ENCODE assay signal across 9 mouse cellular contexts in the genomic region with DNA sequence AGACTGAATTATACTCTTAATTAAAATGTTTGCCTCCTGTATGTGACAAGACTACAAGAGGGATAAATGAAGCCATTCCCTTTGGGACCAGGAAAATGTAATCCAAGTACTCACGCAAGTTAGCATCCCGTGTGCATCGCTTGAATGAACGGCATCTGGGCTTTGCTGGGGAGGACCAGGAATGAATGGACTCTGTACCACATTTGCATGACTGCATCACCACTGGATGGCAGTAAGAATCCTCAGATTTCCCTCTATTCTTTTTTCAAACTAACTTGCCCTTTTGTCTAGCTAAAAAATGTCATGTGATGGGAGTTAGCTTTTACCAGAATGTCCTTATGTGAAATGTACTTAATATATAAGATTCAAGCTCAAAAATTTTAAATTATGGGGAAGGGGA. TPM values are rescaled to one million over a fixed set of nuclear protein-coding genes. Genes with fewer than 3 reads are reported as not detected.
DNase-seq lines count a peak whose midpoint lies in the region; ATAC-seq and TF ChIP-seq lines count a peak whose summit lies in the region.
"Had no signal": no experiment of that assay in that cellular context is flagged by ENCODE, and none has a peak within 500 bp of the region (broad histone marks: within the 10 kb centered on the region; RNA-seq: fewer than 3 reads in every experiment).

No protein-coding gene starts in this region.

- H3K4me1 ChIP-seq in embryonic facial prominence, embryonic 14.5 days (ENCODE audit: control insufficient read depth, insufficient read depth, low read length) = no peaks in the 10 kb centered on the region
- H3K4me1 ChIP-seq in embryonic facial prominence, embryonic 10.5 days = no peaks in the 10 kb centered on the region
- H3K4me1 ChIP-seq in kidney, postnatal 0 days (replicated peaks; ENCODE audit: insufficient read depth, low read length) = no peaks in the 10 kb centered on the region
- H3K4me1 ChIP-seq in kidney, embryonic 14.5 days (ENCODE audit: control insufficient read depth, insufficient read depth, low read length) = no peaks in the 10 kb centered on the region

- peak; percentile 67 for TF ChIP-seq CTCF in kidney, postnatal 0 days (IDR thresholded peaks at IDR 0.05; ENCODE audit: low read depth)

- WGBS in embryonic facial prominence, embryonic 14.5 days = 53% methylated on average over 4 of the region's 4 CpGs
- WGBS in embryonic facial prominence, embryonic 10.5 days = 78% methylated on average over 4 of the region's 4 CpGs
- WGBS in kidney, postnatal 0 days = 28% methylated on average over 4 of the region's 4 CpGs
- 55% methylated on average over 4 of the region's 4 CpGs for WGBS in kidney, embryonic 14.5 days

- no peaks in the 10 kb centered on the region for H3K27me3 ChIP-seq in embryonic facial prominence, embryonic 14.5 days (replicated peaks; ENCODE audit: control insufficient read depth, insufficient read depth, low read length)
- H3K27me3 ChIP-seq in embryonic facial prominence, embryonic 10.5 days (replicated peaks; ENCODE audit: low read depth, poor library complexity, severe bottlenecking) = no peaks in the 10 kb centered on the region
- H3K27me3 ChIP-seq in kidney, postnatal 0 days (ENCODE audit: insufficient read depth, low read length) = no peaks in the 10 kb centered on the region
- H3K27me3 ChIP-seq in kidney, embryonic 14.5 days (ENCODE audit: control insufficient read depth, insufficient read depth, low read length) = no peaks in the 10 kb centered on the region

- H3K9ac ChIP-seq in embryonic facial prominence, embryonic 14.5 days (ENCODE audit: low read depth, low read length) = no peak overlapping the region
- H3K9ac ChIP-seq in kidney, postnatal 0 days (ENCODE audit: low read depth, low read length) = no peak overlapping the region
- no peak overlapping the region for H3K9ac ChIP-seq in kidney, embryonic 14.5 days (ENCODE audit: low read depth, low read length)

- no peak overlapping the region for H3K4me3 ChIP-seq in embryonic facial prominence, embryonic 14.5 days (ENCODE audit: low read depth, low read length)
- H3K4me3 ChIP-seq in embryonic facial prominence, embryonic 10.5 days = no peak overlapping the region
- no peak overlapping the region for H3K4me3 ChIP-seq in kidney, postnatal 0 days (replicated peaks; ENCODE audit: low read depth, low read length)
- H3K4me3 ChIP-seq in kidney, embryonic 14.5 days (ENCODE audit: low read length) = no peak overlapping the region

- no peaks in the 10 kb centered on the region for H3K36me3 ChIP-seq in embryonic facial prominence, embryonic 14.5 days (ENCODE audit: control insufficient read depth, insufficient read depth, low read length)
- H3K36me3 ChIP-seq in embryonic facial prominence, embryonic 10.5 days (replicated peaks) = no peaks in the 10 kb centered on the region
- H3K36me3 ChIP-seq in kidney, postnatal 0 days (ENCODE audit: insufficient read depth, low read length) = no peaks in the 10 kb centered on the region
- no peaks in the 10 kb centered on the region for H3K36me3 ChIP-seq in kidney, embryonic 14.5 days (ENCODE audit: control insufficient read depth, insufficient read depth, low read length)

- no peaks in the 10 kb centered on the region for H3K9me3 ChIP-seq in embryonic facial prominence, embryonic 14.5 days (ENCODE audit: control insufficient read depth, low read length)
- H3K9me3 ChIP-seq in embryonic facial prominence, embryonic 10.5 days = no peaks in the 10 kb centered on the region
- no peaks in the 10 kb centered on the region for H3K9me3 ChIP-seq in kidney, postnatal 0 days (replicated peaks; ENCODE audit: low read length)
- no peaks in the 10 kb centered on the region for H3K9me3 ChIP-seq in kidney, embryonic 14.5 days (ENCODE audit: control insufficient read depth, low read length)

- H3K4me2 ChIP-seq in embryonic facial prominence, embryonic 14.5 days (ENCODE audit: low read depth, low read length) = no peak overlapping the region
- H3K4me2 ChIP-seq in kidney, postnatal 0 days (ENCODE audit: low read length) = no peak overlapping the region
- no peak overlapping the region for H3K4me2 ChIP-seq in kidney, embryonic 14.5 days (replicated peaks; ENCODE audit: low read depth, low read length)

- ATAC-seq in embryonic facial prominence, embryonic 14.5 days (ENCODE audit: low read depth) = no peak
- ATAC-seq in kidney, postnatal 0 days (replicated peaks; ENCODE audit: low FRiP score, low read depth) = no peak
- ATAC-seq in kidney, embryonic 14.5 days (ENCODE audit: low FRiP score, low TSS enrichment) = no peak

- DNase-seq in embryonic facial prominence, embryonic 14.5 days (ENCODE audit: low spot score) = peak; percentile 34
- DNase-seq in embryonic facial prominence, embryonic 10.5 days (ENCODE audit: low spot score) = no peak
- peak; percentile 53 for DNase-seq in kidney, postnatal 0 days (ENCODE audit: low spot score)
- peak; percentile 13 to 16 for DNase-seq in spleen, postnatal 36 days (ENCODE audit: low spot score in 2 of 2)
- DNase-seq in spleen, postnatal 14 days (ENCODE audit: low spot score in 2 of 2) = no peak
- DNase-seq in telencephalon, adult 2 months (ENCODE audit: low read depth, low spot score) = peak; percentile 17
- DNase-seq in testis, postnatal 10 days (ENCODE audit: low spot score) = no peak
- DNase-seq: gastrocnemius, postnatal 10 days had no signal

- H3K27ac ChIP-seq in embryonic facial prominence, embryonic 14.5 days (replicated peaks; ENCODE audit: low read depth, low read length) = no peak overlapping the region
- no peak overlapping the region for H3K27ac ChIP-seq in embryonic facial prominence, embryonic 10.5 days (replicated peaks)
- no peak overlapping the region for H3K27ac ChIP-seq in kidney, postnatal 0 days
- H3K27ac ChIP-seq in kidney, embryonic 14.5 days (ENCODE audit: low read depth, low read length) = no peak overlapping the region

RNA-seq across cellular contexts. Expression of gene Rasgrp3, which starts 29.3 kb away (rescaled TPM):
- polyA plus RNA-seq in embryonic facial prominence, embryonic 14.5 days (2014; fragmentation: Nextera tagmentation; extraction: Ambion mirVana) = 12.5 and 17.6 TPM in 2 replicates
- polyA plus RNA-seq in embryonic facial prominence, embryonic 10.5 days (2016; fragmentation: Nextera tagmentation; extraction: Ambion mirVana) = 5.5 and 6.0 TPM in 2 replicates
- 15.9 and 18.8 TPM in 2 replicates for polyA plus RNA-seq in kidney, postnatal 0 days (2015; fragmentation: Nextera tagmentation; extraction: Ambion mirVana)
- 20.3 and 28.8 TPM in 2 replicates for polyA plus RNA-seq in kidney, embryonic 14.5 days (2014; fragmentation: Nextera tagmentation; extraction: Ambion mirVana)

Comparison
In these comparisons a context has a peak if more than half of its experiments do, and no peak if none do; other contexts are left out.
1. DNase-seq: peak in embryonic facial prominence, embryonic 14.5 days (single experiment), kidney, postnatal 0 days (single experiment), spleen, postnatal 36 days (2 of 2) and telencephalon, adult 2 months (single experiment); none in embryonic facial prominence, embryonic 10.5 days (single experiment), spleen, postnatal 14 days (0 of 2) and testis, postnatal 10 days (single experiment).